Mouse (Mus musculus): ENCODE results near the gene Cfap69. TPM values are rescaled to one million over a fixed set of nuclear protein-coding genes. Genes with fewer than 3 reads are reported as not detected.

The Cfap69 gene
- total RNA-seq, 2 experiments from 2014 or later: 0.74 to 1.6 TPM

DNA sequence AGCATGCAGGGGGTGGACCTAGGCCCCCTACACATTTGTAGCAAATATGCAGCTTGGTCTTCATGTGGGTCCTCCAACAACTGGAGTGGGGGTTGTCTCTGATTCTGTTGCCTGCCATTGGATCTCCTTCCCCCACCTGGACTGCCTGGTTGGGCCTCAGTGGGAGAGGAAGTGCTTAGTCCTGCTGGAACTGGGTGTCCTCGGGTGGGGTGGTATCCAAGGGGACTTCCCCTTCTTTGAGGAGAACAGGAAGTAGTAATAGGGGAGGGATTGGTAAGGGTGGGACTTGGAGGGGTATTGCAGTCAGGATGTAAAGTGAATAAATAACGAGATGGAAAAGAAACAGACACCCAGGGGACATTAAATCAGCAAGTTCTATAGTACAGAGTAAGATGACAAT, 5.4 kb downstream of the Cfap69 start:
- DNase-seq (ENCODE audit: low spot score in 2 of 2): no peak

GRCm38 (mm10) chr5:5657932-5658331, 6.1 kb downstream of the Cfap69 start:
- no peak for DNase-seq (ENCODE audit: low spot score in 2 of 2)

- DNase-seq (ENCODE audit: low spot score in 2 of 2): peak in 1 of 2 experiments; percentile 19
These were observed 15.0 kb downstream of the Cfap69 start for GRCm38 (mm10) chr5:5648817-5649569.

DNA sequence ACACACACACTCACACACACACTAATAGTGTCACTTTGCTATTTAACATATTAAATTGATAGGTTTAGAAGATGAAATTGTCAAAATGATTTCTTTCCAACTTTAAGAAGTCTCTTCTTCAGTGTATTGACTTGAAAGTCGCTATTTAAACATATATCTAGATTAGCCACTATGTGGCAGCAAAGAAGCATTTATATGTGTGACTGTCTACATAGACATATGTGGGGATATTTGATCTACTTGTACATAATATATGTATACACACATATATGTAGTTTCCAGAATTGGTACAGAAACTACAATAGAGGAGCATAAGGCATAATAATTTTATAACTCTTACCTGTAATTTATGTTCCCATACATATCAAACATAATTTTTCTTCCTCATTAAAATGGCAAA, 17.9 kb downstream of the Cfap69 start:
- DNase-seq (ENCODE audit: low spot score in 2 of 2): no peak

GRCm38 (mm10) chr5:5638496-5638895, 25.5 kb downstream of the Cfap69 start:
- DNase-seq (ENCODE audit: low spot score in 2 of 2): no peak

- DNase-seq (ENCODE audit: low spot score in 2 of 2): no peak
These were observed 38.5 kb downstream of the Cfap69 start for GRCm38 (mm10) chr5:5625491-5625890.

- no peak for DNase-seq (ENCODE audit: low spot score in 2 of 2)
These were observed 45.7 kb downstream of the Cfap69 start for GRCm38 (mm10) chr5:5618329-5618728.

DNA sequence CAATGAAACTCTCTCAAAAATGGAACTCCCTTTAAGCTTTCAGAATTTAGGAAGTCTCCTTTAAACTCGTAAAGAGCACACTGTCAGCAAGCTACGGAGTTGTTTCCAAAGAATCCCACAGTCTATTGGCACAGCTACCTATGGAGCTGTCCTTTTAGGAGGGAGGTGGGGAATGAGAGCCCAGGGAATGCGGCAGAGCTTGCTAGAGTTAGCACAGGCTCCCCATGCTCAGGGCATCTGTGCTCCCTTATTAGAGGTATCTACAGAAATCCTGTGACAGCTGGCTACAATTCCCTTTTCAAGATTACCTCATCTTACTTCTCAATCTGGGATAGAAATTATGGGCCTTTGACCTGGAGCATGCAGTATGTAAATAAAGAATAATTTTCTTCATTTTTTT, 53.5 kb downstream of the Cfap69 start:
- DNase-seq (ENCODE audit: low spot score in 2 of 2): no peak

- DNase-seq (ENCODE audit: low spot score in 2 of 2): no peak
These were observed 76.4 kb downstream of the Cfap69 start for GRCm38 (mm10) chr5:5587686-5588085.

- DNase-seq (ENCODE audit: low spot score in 2 of 2): peak; percentile 13 to 24
These were observed 90.2 kb downstream of the Cfap69 start, which contains the start of gene Gm8773 for GRCm38 (mm10) chr5:5573749-5574317. Gene Gm8773 (plus strand): TSS chr5:5573799.

DNA sequence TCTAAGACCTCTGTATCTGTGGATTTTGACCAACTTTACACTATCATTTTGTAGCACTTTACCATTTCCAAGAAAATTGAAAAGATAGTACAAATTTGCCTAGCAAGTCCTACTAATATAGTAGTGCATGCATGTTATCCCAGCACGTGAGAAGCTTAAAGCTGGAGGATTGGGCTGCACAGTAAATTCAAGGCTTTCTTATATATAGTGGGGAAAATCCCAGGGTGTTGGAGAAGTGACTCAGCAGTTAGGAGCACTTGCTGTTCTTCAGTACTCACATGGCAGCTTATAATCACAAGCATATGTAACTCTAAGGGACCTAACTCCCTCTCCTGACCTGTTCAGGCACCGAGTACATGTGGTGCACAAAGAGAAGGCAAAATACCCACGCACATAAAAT, 101.6 kb downstream of the Cfap69 start:
- DNase-seq (ENCODE audit: low spot score in 2 of 2): no peak

DNA sequence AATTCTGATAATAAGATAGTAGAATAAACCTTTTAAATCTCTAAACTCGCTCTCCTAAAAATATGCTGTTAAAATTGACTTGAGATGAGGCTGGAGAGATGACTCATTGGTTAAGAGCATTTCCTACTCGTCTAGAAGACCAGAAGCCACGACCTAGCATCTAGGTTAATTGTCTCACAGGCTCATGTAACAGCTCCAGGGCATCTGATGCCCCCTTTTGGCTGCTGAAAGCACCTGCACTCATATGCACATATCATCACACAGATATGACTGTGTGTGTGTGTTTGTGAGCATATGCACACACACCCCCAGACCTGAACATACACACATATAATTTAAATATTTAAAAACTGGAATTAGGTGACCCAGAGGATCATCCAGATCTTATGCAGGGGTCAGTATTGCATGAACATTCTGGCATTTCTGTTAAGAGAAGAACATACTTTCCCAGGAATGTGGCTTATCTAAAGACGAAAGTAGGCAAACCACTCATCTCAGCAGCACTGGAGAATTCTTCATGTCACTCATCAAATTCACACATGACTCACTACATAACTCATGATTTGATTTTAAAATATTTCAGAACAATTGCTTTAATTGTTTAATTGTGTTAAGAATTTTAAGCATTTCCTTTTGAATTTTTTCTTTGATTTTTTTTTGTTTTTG, 102.9 kb downstream of the Cfap69 start:
- DNase-seq (ENCODE audit: low spot score in 2 of 2): no peak

GRCm38 (mm10) chr5:5559798-5560197, 104.2 kb downstream of the Cfap69 start:
- DNase-seq (ENCODE audit: low spot score in 2 of 2): no peak

DNA sequence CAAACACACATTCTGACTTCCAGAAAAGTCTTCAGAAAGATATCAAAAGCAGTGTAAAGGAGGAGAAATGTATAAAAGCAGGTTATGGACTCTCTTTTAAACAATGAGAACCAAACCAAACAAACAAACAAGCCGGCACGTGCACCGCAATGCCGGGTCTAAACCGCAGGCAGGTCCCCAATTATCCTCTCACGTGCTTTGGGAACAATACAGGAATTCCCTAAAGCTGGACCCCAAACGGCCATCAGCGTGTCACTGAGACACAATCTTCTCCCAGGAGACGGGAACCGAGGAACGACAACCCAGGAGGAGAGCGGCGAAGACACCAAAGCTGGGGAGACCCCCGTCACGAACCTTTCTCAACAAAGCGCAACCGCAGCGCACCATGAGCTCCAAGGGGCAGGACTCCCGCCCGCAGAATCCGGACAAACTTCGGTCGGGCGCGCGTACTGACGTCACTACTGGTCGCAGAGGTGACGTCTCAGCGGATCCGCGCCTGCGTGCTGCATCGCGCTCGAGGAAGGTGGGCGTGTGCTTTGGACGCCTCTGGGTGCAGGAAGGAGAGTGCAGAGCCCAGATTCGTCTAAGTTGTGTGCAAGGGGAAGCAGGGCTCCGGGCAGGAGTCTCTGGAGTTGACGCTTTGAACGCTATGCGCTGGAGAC, 104.8 kb downstream of the Cfap69 start, which contains the start of gene Gtpbp10:
Gtpbp10 (minus strand) TSS at position 460 of the 662 bp plus-strand sequence.
- peak; percentile 85 to 93 for DNase-seq (ENCODE audit: low spot score in 2 of 2)

- no peak for DNase-seq (ENCODE audit: low spot score in 2 of 2)
These were observed 112.9 kb downstream of the Cfap69 start for GRCm38 (mm10) chr5:5551110-5551509.

GRCm38 (mm10) chr5:5540385-5540784, 123.7 kb downstream of the Cfap69 start:
- no peak for DNase-seq (ENCODE audit: low spot score in 2 of 2)

- no peak for DNase-seq (ENCODE audit: low spot score in 2 of 2)
These were observed 124.3 kb downstream of the Cfap69 start for GRCm38 (mm10) chr5:5539771-5540170.

DNA sequence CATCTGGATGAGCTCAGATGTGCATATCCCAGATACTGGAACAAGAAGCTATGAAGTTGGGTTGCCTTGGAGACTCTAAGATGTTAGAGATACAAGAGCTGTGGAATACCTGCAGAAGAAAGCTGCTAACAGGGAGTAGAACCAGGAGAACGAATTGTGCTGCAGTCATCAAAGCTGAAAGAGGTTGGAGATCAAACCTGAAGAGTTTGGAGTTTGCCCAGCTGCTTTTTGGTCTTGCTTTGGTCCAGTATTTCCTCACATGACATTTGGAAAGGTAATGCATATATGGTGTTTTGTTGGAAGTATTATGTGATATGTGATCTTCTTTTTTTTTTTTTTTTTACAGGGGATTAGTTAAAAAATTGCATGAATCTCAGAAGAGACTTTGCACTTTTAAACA, 127.9 kb downstream of the Cfap69 start:
- DNase-seq (ENCODE audit: low spot score in 2 of 2): no peak

DNA sequence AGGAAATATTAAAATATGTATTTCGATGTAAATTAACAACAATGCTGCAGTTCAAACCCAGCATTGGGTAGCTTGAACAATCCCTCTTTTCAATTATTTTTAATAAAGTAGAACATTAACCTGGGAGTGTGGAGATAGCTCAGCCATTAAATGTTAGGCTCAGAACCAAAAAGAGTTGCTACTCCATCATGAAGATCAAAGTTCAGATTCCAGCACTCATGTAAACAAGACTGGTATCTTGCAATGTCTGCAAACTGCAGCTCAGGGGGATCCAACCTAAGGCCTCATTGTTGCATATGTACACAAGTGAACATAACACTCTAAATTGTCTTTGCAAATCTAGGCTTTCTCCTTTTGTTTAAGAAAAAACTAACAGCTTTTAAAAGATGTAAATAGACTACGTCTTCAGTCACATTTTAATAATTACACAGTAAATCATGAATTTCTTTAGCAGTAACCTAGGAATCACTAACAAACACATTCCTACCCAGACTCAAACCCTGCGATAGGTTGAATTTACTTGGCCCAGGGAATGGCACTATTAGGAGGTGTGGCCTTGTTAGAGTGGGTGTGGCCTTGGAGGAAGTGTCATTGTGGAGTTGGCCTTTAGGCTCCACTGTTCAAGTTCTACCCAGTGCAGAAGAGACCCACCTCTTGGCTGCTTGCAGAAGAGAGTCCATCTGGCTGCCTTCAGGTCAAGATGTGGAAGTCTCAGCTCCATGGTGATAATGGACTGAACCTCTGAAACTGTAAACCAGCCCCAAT, 130.2 kb downstream of the Cfap69 start:
- DNase-seq (ENCODE audit: low spot score in 2 of 2): no peak

All from gastrocnemius, postnatal 4 days (tissue).